Mouse (Mus musculus) cortical plate, adult 2 months (tissue): Measurements from ENCODE around the gene Lrrc32.

Source experiments
- CTCF ChIP-seq: fragments of 200-500 bp; IDR thresholded peaks from 2 replicates; pipeline ENCODE4 v1.5.1; 2011; ENCODE audit warnings: mild to moderate bottlenecking, control low read depth, low read length; ENCODE audit not compliant: insufficient read depth; ENCODE audit errors: extremely low read depth
- POLR2A ChIP-seq: fragments of 200-500 bp; IDR thresholded peaks from 2 replicates; pipeline ENCODE4 v1.6.1; 2011; ENCODE audit warnings: mild to moderate bottlenecking, low read length, control low read depth; ENCODE audit not compliant: insufficient read depth; ENCODE audit errors: extremely low read depth

- TF ChIP-seq POLR2A = no peak
- no peak for TF ChIP-seq CTCF
These were observed 11.4 kb downstream of the Lrrc32 start for GRCm38 (mm10) chr7:98500470-98500869.
